Mouse (Mus musculus) CD4-positive, CD25-positive, alpha-beta regulatory T cell, adult 9 weeks (primary cell): Measurements from ENCODE around the gene Calhm4. TPM values are rescaled to one million over a fixed set of nuclear protein-coding genes. Genes with fewer than 3 reads are reported as not detected.

Source experiments
- polyA plus RNA-seq: library from polyadenylated mRNA; unstranded; fragments of 100-300 nt; shearing (Covaris generic); gene quantifications from one replicate; pipeline ENCODE4 v1.2.1, GENCODE M21; 2017

Gene Calhm4
- polyA plus RNA-seq, result not detected

GRCm38 (mm10) chr10:34044210-34044609, at the start of gene Calhm4:
Gene Calhm4, minus strand, starts transcription at chr10:34044310.

GRCm38 (mm10) chr10:34037401-34037800, 6.7 kb downstream of the Calhm4 start, which contains the start of gene Trappc3l:
Gene Trappc3l, plus strand, starts transcription at chr10:34037597.

GRCm38 (mm10) chr10:34019302-34020075, 24.6 kb downstream of the Calhm4 start, which contains the start of gene Rwdd1:
Gene Rwdd1, minus strand, starts transcription at chr10:34019624.

Other genes starting within 250 kb of the Calhm4 start
- gene Sult3a1, start 186.6 kb downstream of the Calhm4 start, polyA plus RNA-seq, result not detected
- not detected for gene Rsph4a, start 139.2 kb downstream of the Calhm4 start, polyA plus RNA-seq
- gene Zup1, start 93.0 kb downstream of the Calhm4 start, polyA plus RNA-seq, result 62.2 TPM
- 63.0 TPM for gene Rwdd1, start 24.7 kb downstream of the Calhm4 start, polyA plus RNA-seq
- gene Trappc3l, start 6.7 kb downstream of the Calhm4 start, polyA plus RNA-seq, result not detected
- gene Calhm5, start 52.2 kb upstream of the Calhm4 start, polyA plus RNA-seq, result not detected
- gene Calhm6, start 83.7 kb upstream of the Calhm4 start, polyA plus RNA-seq, result 15.9 TPM
- 4.7 TPM for gene Dse, start 163.4 kb upstream of the Calhm4 start, polyA plus RNA-seq
- 57.3 TPM for gene Tspyl1, start 237.9 kb upstream of the Calhm4 start, polyA plus RNA-seq